Mouse (Mus musculus): ENCODE measurements around the gene Adh4.

GRCm38 (mm10) chr3:138430360-138430976, 15.2 kb downstream of the Adh4 start:
- TF ChIP-seq MYOG (IDR thresholded peaks at IDR 0.05; ENCODE audit: control insufficient read depth in 1 of 3, insufficient read depth in 1 of 3, insufficient read length in 2 of 3, low read depth in 2 of 3) (no peak), POLR2A (IDR thresholded peaks at IDR 0.05; ENCODE audit: insufficient read length, low read depth) (no peak), TCF12 (IDR thresholded peaks at IDR 0.05; ENCODE audit: insufficient read depth, poor library complexity, severe bottlenecking) (no peak), USF1 (IDR thresholded peaks at IDR 0.05; ENCODE audit: low read depth) (no peak), POLR2AphosphoS2 (IDR thresholded peaks at IDR 0.05; ENCODE audit: insufficient read length, low read depth) (no peak)
